Mouse (Mus musculus) heart, adult 8-10 months (tissue): ENCODE data around the gene Fosl1. TPM values are rescaled to one million over a fixed set of nuclear protein-coding genes. Genes with fewer than 3 reads are reported as not detected.
"Not testable (repeated sequence)": the region's sequence is repeated elsewhere in the genome, so short reads cannot be mapped to it uniquely, and the experiment has no call there.

ENCODE experiments used
- DNase-seq: peaks from one replicate; pipeline ENCODE4 v3.0.0; 2022; ENCODE audit warnings: low spot score
- total RNA-seq, 4 experiments: library from RNA; stranded (reverse); gene quantifications; 2 replicates each; pipeline ENCODE4 v1.2.4; 2022

Gene Fosl1
- under 1 TPM in 2 of 4 experiments, not detected in 2; 0.14 to 0.23 TPM for total RNA-seq

- DNase-seq, result no peak
These were observed at the start of gene Fosl1 for GRCm38 (mm10) chr19:5447515-5448353. Fosl1 (plus strand) TSS chr19:5447547.

GRCm38 (mm10) chr19:5401073-5401472 lies 46.3 kb upstream of the Fosl1 start:
- not testable (repeated sequence) for DNase-seq

- DNase-seq, result no peak
These were observed 45.1 kb upstream of the Fosl1 start, which contains the start of gene Tsga10ip for GRCm38 (mm10) chr19:5402293-5402692. Tsga10ip (minus strand) TSS chr19:5402526.

DNA sequence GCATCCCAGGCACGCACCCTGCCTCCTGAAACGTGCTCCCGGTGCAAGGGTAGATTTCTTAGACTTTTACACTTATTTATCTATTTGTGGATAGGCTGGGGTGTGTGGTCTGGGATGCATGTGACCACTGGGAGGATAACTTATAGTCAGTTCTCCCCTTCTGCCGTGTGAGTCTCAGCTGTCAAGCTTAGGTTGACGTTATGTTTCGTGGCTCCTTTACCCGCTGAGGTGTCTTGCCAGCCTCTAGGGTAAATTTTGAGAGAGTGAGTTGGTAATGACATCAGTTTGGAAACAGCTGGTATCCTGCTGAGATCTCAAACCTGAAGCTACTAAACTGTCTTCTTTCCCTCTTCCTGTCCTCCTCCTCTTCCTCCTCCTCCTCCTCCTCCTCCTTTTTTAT lies 41.4 kb upstream of the Fosl1 start:
- DNase-seq, result no peak

DNA sequence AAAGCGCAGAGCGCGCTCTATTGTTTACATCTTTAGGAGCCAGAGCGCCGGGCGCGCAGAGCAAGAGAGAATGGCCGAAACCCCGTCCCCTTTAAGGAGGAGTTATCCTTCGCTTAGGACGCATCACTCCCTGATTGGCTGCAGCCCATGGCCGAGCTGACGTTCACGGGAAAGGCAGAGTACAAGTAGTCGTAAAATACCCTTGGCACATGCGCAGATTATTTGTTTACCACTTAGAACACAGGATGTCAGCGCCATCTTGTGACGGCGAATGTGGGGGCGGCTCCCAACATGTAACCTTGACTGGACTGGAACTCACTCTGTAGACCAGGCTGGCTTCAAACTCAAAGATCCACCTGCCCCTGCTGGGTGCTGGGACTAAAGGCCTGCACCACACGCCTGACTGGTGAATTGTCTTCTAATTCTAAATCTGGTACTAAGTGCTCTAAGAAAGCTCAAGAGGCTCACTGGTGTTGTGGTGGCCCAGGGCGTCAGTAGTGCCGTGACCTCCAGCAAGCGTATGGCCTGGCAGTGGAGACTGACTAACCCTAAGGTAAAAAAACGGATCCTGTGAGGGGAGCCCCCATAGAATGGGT lies 40.7 kb upstream of the Fosl1 start:
- not testable (repeated sequence) for DNase-seq

DNA sequence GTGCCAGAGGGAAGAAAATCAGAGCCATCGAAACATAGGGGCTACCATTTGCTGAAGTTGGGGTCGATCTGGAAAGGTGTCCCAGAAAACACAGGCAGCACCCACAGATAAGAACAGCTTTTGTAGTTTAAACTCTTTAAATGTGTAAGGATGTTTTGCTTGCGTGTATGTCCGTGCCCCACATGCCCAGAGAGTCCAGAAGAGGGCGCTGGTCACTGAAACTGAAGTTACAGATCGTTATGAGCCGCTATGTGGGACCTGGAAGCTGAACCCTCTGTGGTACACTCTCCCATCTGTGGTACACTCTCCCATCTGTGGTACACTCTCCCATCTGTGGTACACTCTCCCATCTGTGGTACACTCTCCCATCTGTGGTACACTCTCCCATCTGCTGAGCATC lies 40.2 kb upstream of the Fosl1 start:
- no peak for DNase-seq

DNA sequence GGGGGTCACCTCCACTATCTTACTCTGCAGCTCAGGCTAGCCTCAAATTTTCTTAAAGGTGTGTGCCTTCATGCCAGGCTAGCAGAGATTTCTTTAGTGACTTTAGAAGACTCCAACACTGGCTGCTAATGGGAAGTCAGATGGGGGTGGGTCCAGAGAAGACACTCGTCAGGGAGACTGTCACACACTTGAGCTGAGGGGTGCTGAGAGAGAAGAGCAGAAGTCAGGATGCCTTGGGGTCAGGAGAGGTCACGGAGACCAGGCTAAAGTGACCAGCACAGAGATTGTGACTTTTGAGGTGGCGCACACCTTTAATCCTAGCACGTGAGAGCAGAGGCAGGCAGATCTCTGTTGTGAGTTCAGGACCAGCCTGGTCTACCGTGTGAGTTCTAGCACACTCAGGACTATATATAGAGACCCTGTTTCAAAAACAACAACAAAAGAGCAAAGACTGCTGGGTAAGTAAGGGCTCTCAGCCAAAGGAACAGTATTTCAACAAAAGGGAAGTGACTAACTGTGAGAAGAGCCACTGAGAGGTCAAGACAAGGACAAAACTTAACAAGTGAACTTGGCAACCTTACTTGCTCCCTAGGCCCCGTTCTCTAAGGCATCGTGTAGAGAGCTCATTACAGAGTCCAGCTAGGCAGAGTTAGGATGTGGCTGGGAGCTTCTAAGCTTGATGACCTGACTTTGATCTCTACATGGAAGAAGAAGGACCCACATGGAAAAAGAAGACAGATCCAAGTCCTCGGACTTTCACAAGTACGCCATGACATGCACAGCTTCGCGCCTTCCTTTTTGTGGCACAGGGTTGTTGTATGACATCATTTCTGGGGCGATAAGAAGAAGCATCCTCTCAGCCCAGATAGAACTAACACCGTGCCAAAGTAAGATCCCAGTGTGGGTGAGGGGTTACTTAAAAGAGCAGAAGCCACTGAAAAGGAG lies 39.0 kb upstream of the Fosl1 start:
- DNase-seq, result peak; percentile 84

DNA sequence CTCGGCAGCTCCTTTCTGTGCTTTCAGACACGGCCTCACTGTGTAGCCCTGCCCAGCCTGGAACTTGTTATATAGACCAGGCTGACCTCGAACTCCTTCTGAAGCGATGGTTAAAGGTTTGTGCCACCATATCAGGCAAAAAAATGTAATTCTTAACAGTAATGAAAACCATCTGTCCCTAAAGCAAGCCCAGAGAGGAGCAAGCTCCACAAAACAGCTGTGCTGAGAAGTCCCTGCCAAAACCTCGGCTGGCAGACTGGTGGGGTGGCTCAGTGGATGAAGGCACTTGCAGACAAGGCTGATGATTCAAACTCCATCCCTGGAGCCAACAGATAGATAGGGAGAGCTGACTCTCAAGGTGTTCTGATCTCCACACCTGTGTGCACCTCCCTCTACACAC lies 38.3 kb upstream of the Fosl1 start:
- no peak for DNase-seq

DNA sequence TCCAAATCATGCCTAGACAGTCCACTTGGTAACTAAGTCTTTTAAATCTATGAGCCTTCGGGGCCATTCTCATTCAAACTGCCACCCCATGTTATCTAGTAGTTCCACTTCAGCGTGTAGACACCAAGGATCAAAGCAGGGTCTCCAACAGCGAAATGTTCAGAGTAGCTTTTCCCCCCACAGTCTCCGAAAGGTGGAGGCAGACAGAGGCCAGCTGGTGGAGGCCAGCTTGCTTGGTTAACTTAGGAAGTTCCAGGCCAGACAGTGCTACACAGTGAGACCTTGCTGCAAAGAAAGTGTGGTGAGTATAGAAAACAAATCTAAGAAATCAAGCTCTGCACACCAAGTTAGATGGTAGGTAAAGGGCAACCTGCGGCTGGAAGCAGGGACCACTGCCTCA lies 36.7 kb upstream of the Fosl1 start:
- no peak for DNase-seq

DNA sequence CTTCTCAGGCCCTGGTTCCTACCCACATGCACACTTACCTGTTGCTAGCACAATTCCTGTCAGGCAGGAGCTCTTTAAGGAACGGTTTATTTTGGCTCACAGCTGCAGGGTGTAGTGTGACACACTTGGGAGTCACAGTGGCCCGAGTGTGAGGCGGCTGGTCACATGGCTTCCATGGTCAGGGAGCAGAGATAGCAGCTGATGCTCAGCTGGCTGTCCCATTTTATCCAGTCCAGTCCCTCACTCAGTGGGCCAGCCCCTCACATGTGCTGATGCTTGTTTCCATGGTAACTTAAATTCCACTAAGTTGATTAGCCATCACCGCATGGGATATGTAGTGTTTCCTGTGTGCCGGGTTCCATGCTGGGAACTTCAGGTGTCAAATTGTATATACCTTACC lies 35.4 kb upstream of the Fosl1 start:
- no peak for DNase-seq

DNA sequence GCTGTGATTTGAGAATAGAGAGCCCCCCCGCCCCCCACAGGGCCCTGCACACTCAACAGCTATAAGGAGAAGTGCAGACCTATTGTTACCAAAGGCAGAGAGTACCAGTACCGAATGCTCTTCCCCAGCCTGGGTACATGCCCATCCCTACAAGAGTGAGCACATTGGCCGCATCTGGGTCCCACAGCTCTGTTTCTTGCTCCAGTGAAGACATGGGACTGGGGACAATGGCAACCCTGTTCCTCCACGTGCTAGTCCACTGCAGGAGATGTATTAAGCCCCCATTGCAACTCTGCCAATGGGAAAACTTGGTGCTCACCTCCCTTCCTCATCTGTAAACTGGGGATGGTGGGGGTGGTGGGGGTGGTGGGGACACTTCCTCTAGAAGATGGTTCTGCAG lies 33.5 kb upstream of the Fosl1 start:
- DNase-seq, result no peak

DNA sequence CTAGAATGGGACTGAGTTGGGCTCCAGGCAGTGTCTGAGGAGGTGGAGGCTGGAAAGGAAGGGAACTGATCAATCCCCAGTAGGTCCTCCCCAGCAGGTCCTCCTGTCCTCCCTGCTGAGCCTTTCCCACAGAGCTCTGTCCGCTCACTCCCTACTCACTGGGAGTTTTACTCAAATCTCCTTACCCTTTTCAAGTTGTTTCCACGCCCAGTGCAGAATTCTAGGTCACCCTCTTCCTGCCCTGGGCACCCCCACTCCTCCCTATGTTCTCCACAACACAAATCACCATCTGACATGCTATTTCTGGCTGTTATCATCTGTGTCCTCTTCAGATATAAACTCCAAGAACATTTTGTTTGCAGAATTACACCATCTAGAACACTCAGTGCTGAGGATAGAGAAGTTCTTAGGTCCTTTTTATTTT lies 32.8 kb upstream of the Fosl1 start:
- peak; percentile 80 for DNase-seq

DNA sequence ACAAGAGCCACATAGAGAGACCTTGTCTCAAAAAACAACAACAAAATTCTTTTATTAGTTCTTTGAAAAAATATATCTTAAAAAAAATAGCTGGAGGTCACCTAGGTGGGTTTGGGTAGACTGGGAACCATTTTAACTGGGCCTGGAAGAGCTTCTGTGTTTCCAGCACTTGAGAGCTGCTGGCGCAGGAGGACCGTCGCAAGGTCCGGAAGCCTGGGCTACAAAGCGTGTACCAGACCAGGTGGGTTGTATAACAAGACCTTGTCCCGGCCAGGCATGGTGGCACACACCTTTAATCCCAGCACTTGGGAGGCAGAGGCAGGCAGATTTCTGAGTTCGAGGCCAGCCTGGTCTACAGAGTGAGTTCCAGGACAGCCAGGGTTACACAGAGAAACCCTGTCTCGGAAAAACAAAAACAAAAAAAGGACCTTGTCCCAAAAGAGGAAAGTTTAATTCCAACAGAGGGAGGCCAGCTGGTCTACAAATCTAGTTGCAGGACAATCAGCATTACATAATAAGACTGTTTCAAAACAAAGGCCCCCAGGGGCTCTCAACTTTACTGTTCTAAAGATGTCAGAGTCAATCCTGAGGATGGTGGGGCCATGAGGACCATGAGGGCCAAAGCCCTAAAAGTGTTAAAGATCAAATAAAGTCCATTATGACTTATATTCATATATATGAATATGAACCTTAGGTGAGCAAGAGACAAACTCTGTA lies 28.4 kb upstream of the Fosl1 start:
- DNase-seq, result no peak

GRCm38 (mm10) chr19:5419630-5420029 lies 27.7 kb upstream of the Fosl1 start:
- DNase-seq, result no peak

- DNase-seq, result no peak
These were observed 26.8 kb upstream of the Fosl1 start for GRCm38 (mm10) chr19:5420579-5420978.

GRCm38 (mm10) chr19:5421784-5422183 lies 25.6 kb upstream of the Fosl1 start:
- DNase-seq, result no peak

- no peak for DNase-seq
These were observed 25.1 kb upstream of the Fosl1 start for GRCm38 (mm10) chr19:5422267-5422666.

- DNase-seq, result no peak
These were observed 24.4 kb upstream of the Fosl1 start for GRCm38 (mm10) chr19:5422895-5423443.

GRCm38 (mm10) chr19:5423561-5423960 lies 23.8 kb upstream of the Fosl1 start:
- no peak for DNase-seq

- peak; percentile 55 for DNase-seq
These were observed 23.1 kb upstream of the Fosl1 start for GRCm38 (mm10) chr19:5424092-5424781.
